Mouse (Mus musculus) midbrain, embryonic 16.5 days (tissue): Measurements from ENCODE around the gene Gpr146. TPM values are rescaled to one million over a fixed set of nuclear protein-coding genes. Genes with fewer than 3 reads are reported as not detected.

ENCODE experiments used
- ATAC-seq: fragments of 200-750 bp; cut with Nextera tagmentation; 2 replicates; pipeline ENCODE4 v1.8.0; 2017; ENCODE audit warnings: moderate TSS enrichment
- H3K27ac ChIP-seq: fragments of 300-500 bp; sonication (generic); 2 replicates; pipeline ENCODE4 v1.5.1; 2014; ENCODE audit warnings: mild to moderate bottlenecking, low read length, mixed read lengths
- H3K27me3 ChIP-seq: fragments of 300-500 bp; sonication (generic); 2 replicates; pipeline ENCODE4 v1.6.1; 2014; ENCODE audit warnings: low read depth, low read length, mixed read lengths; ENCODE audit not compliant: control insufficient read depth, insufficient read depth
- H3K36me3 ChIP-seq: fragments of 300-500 bp; sonication (generic); 2 replicates; pipeline ENCODE4 v1.6.1; 2014; ENCODE audit warnings: mild to moderate bottlenecking, low read length, moderate library complexity, mixed read lengths; ENCODE audit not compliant: control insufficient read depth, insufficient read depth
- H3K4me1 ChIP-seq: fragments of 300-500 bp; sonication (generic); 2 replicates; pipeline ENCODE4 v1.6.1; 2014; ENCODE audit warnings: mild to moderate bottlenecking, low read length, mixed read lengths; ENCODE audit not compliant: control insufficient read depth, insufficient read depth
- H3K4me2 ChIP-seq: fragments of 300-500 bp; sonication (generic); 2 replicates; pipeline ENCODE4 v1.6.1; 2014; ENCODE audit warnings: mild to moderate bottlenecking, low read length, mixed read lengths
- H3K4me3 ChIP-seq: fragments of 300-500 bp; sonication (generic); 2 replicates; pipeline ENCODE4 v1.5.1; 2014; ENCODE audit warnings: low read depth, mild to moderate bottlenecking, low read length, moderate library complexity, mixed read lengths
- H3K9ac ChIP-seq: fragments of 300-500 bp; sonication (generic); 2 replicates; pipeline ENCODE4 v1.6.1; 2014; ENCODE audit warnings: low read depth, low read length, mixed read lengths
- H3K9me3 ChIP-seq: fragments of 300-500 bp; sonication (generic); replicated peaks from 2 replicates; pipeline ENCODE4 v1.6.1; 2014; ENCODE audit warnings: mild to moderate bottlenecking, low read length, mixed read lengths; ENCODE audit not compliant: control insufficient read depth, poor library complexity, severe bottlenecking
- WGBS: fragments of 180-500 bp; shearing (Covaris S2); extraction: QIAGEN DNeasy Blood & Tissue Kit; methylation state at CpG from one replicate; pipeline ENCODE4 v1.1.7; 2014; 5-methylcytosine and 5-hydroxymethylcytosine counted together
- polyA plus RNA-seq: library from polyadenylated mRNA; unstranded; fragments of >200 nt; fragmentation: Nextera tagmentation; extraction: Ambion mirVana; gene quantifications from 2 replicates; pipeline ENCODE4 v1.2.1, GENCODE M21; 2015

The Gpr146 gene
- polyA plus RNA-seq, 1 experiment from 2014 or later: 2.9 TPM

DNA sequence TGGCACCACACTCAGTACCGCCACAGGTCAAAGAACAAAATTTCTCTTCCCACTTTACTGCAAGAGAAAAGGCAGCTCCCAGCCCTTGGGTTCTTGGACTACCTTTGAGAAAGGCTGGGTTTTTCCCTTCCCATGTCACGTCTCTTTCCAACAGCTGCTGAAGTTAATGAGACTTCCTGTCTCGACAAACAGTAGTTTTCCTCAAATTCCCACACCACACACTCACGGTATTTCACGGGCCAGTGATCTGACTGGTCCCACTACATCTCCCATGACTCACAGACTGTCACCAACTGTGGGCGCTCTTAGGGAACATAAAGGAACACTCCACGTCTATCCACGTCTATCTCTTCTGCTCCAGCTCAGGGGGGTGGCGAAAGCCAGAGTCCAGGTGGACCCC lies 47.7 kb downstream of the Gpr146 start:
- no peak for ATAC-seq
- H3K9me3 ChIP-seq: no peaks in the 10 kb centered on the region
- H3K27ac ChIP-seq: no peak overlapping the region
- H3K9ac ChIP-seq: no peak overlapping the region
- peaks cover 19% of the 10 kb centered on the region for H3K4me1 ChIP-seq
- no peaks in the 10 kb centered on the region for H3K36me3 ChIP-seq
- H3K4me2 ChIP-seq: no peak overlapping the region
- no peak overlapping the region for H3K4me3 ChIP-seq
- H3K27me3 ChIP-seq: no peaks in the 10 kb centered on the region
- 78% methylated on average over 9 of the region's 9 CpGs for WGBS

DNA sequence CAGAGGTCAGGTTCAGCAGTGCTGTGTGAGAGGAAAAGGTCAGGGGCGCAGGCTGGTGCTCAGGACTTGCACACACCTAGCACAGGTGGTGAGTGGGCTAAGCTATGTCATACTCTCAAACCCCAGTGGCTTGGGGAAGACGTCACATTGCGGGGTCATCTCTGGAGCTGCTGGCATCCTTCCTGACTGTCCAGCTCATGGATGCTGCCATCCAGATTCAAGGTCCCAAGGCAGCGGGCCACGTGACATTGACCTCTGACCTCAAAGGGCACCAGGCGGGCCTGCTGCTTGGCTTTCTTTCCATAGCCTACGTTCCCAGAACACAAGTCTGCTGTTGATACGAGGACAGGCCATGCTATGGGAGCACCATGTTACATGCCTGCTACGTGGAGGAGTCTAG lies 49.5 kb downstream of the Gpr146 start:
- H3K4me3 ChIP-seq: no peak overlapping the region
- H3K4me1 ChIP-seq: peaks cover 24% of the 10 kb centered on the region
- no peak overlapping the region for H3K4me2 ChIP-seq
- no peak overlapping the region for H3K9ac ChIP-seq
- no peak for ATAC-seq
- H3K27me3 ChIP-seq: no peaks in the 10 kb centered on the region
- WGBS: 86% methylated on average over 9 of the region's 9 CpGs
- H3K9me3 ChIP-seq: no peaks in the 10 kb centered on the region
- H3K27ac ChIP-seq: no peak overlapping the region
- H3K36me3 ChIP-seq: no peaks in the 10 kb centered on the region

GRCm38 (mm10) chr5:139427989-139428388 lies 50.5 kb downstream of the Gpr146 start:
- no peak overlapping the region for H3K4me3 ChIP-seq
- WGBS: 87% methylated on average over 9 of the region's 9 CpGs
- H3K9ac ChIP-seq: no peak overlapping the region
- no peak overlapping the region for H3K27ac ChIP-seq
- no peaks in the 10 kb centered on the region for H3K9me3 ChIP-seq
- H3K27me3 ChIP-seq: no peaks in the 10 kb centered on the region
- no peak overlapping the region for H3K4me2 ChIP-seq
- H3K4me1 ChIP-seq: peaks cover 25% of the 10 kb centered on the region
- no peaks in the 10 kb centered on the region for H3K36me3 ChIP-seq
- no peak for ATAC-seq

GRCm38 (mm10) chr5:139429818-139430341 lies 52.4 kb downstream of the Gpr146 start:
- no peaks in the 10 kb centered on the region for H3K36me3 ChIP-seq
- no peak for ATAC-seq
- no peaks in the 10 kb centered on the region for H3K27me3 ChIP-seq
- peaks cover 31% of the 10 kb centered on the region for H3K4me1 ChIP-seq
- WGBS: 38% methylated on average over 12 of the region's 12 CpGs
- H3K9me3 ChIP-seq: no peaks in the 10 kb centered on the region
- no peak overlapping the region for H3K4me2 ChIP-seq
- peak overlapping the region; percentile 50 for H3K27ac ChIP-seq
- 0 out of 2 replicates have a peak overlapping the region, but pooled peaks have one; percentile 14 for H3K9ac ChIP-seq
- H3K4me3 ChIP-seq: no peak overlapping the region

DNA sequence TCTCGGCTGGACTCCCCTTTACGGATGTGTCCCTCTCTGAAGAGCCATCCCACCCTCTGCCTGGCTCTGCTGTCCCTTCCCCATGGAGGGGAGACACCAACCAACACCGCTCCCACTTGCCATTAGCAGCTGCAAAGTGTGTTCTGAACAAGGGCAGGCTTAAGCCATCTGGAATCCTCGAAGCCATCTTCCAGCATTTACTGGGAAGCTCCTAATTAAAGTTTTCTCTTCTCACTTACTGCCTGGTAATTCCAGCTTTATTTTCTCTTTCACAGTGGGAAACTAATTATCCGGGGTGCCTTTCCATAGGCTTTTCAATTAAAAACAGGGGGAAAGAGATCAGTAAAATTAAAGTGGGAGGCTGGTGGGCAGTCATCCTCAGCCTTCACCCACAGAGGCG lies 54.8 kb downstream of the Gpr146 start:
- ATAC-seq: no peak
- peak overlapping the region; percentile 2 for H3K27ac ChIP-seq
- 31% methylated on average over 6 of the region's 6 CpGs for WGBS
- H3K36me3 ChIP-seq: no peaks in the 10 kb centered on the region
- 0 out of 2 replicates have a peak overlapping the region, but pooled peaks have one; percentile 25 for H3K9ac ChIP-seq
- H3K9me3 ChIP-seq: no peaks in the 10 kb centered on the region
- peaks cover 44% of the 10 kb centered on the region for H3K4me1 ChIP-seq
- no peak overlapping the region for H3K4me3 ChIP-seq
- H3K4me2 ChIP-seq: no peak overlapping the region
- no peaks in the 10 kb centered on the region for H3K27me3 ChIP-seq

DNA sequence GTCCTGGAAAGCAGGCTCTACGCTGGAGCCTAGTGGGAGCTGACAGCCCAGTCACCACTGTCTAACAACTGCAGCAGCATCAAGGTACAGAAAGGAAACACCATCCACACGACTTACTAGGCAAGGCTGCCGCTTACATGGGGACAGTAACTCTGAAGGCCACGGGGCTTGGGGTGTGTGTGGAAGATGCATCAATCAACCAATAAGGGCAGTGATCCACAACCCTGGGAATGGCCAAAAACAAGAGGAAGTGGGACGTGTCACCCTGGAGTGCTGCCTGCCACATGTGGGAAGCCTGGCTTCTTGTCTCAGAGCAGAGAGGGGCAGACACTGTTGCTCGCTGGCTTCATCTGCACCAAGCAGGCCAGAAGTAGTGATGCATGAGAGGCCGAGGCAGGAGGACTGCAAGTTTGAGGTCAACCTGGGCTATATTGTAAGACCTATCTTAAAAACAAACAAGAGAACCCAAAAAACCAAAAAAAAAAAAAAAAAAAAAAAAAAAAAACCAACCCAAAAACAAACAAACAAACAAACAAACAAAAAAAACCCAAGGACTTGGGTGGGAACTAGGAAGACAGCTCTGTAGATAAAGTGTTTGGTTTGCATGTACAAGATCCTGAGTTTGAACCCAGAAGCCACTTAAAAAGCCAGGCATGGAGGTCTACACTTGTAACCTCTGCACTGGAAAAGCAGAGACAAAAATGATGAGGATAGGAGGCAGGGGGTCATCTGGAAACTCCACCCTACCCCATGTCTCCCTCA lies 55.4 kb downstream of the Gpr146 start:
- H3K9me3 ChIP-seq: no peaks in the 10 kb centered on the region
- peak overlapping the region; percentile 2; the same call in 1 of the 2 replicates for H3K27ac ChIP-seq
- H3K4me2 ChIP-seq: no peak overlapping the region
- H3K27me3 ChIP-seq: no peaks in the 10 kb centered on the region
- no peaks in the 10 kb centered on the region for H3K36me3 ChIP-seq
- no peak overlapping the region for H3K9ac ChIP-seq
- H3K4me1 ChIP-seq: peaks cover 44% of the 10 kb centered on the region
- H3K4me3 ChIP-seq: no peak overlapping the region
- ATAC-seq: no peak
- WGBS: 51% methylated on average over 7 of the region's 7 CpGs

GRCm38 (mm10) chr5:139433842-139434568 lies 56.5 kb downstream of the Gpr146 start:
- ATAC-seq: no peak
- Histone ChIP-seq H3K4me2 (no peak overlapping the region), H3K9me3 (no peaks in the 10 kb centered on the region), H3K4me1 (peaks cover 49% of the 10 kb centered on the region), H3K4me3 (no peak overlapping the region), H3K27me3 (no peaks in the 10 kb centered on the region), H3K9ac (no peak overlapping the region), H3K36me3 (no peaks in the 10 kb centered on the region), H3K27ac (peak overlapping the region; percentile 78)
- 76% methylated on average over 9 of the region's 9 CpGs for WGBS

DNA sequence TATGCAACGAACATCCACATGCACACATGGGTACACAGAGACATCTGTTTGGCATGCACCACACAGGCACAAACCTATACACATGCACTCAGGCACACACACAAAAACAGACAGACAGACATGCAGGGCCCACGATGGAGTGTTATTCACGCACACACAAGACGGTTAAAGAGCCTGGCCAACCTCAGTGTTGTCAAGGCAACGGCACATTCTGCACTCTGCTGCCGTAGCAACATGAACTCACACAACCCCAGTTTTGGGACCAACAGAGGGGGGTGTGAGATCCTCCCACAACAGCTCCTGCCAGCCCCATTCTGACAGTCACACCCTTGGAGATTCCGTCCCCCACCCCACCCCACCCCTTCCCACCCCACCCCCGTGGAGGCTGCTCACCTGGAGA lies 57.4 kb downstream of the Gpr146 start:
- peak overlapping the region; percentile 78 for H3K27ac ChIP-seq
- H3K4me1 ChIP-seq: peaks cover 45% of the 10 kb centered on the region
- H3K36me3 ChIP-seq: no peaks in the 10 kb centered on the region
- H3K9me3 ChIP-seq: no peaks in the 10 kb centered on the region
- ATAC-seq: peak; percentile 84
- WGBS: 8% methylated on average over 8 of the region's 8 CpGs
- H3K27me3 ChIP-seq: no peaks in the 10 kb centered on the region
- H3K4me2 ChIP-seq: peak overlapping the region; percentile 34
- 0 out of 2 replicates have a peak overlapping the region, but pooled peaks have one; percentile 31 for H3K9ac ChIP-seq
- no peak overlapping the region for H3K4me3 ChIP-seq

DNA sequence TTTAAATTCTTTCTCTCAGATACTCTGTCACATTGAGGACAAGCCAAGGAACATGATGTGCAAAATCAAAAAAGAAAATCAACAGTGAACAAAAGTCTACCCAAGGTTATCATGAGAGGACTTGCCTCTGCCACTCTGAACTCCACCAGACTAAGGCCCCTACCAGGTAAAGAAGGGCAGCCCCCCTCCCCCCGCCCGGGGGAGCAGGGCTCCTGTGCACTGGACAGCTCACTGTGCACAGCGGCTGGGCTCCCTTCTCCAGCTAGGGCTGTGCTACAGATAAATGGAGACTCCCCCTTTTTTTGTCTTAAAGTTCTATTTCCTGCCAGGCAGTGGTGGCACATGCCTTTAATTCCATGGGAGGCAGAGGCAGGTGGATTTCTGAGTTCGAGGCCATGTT lies 60.3 kb downstream of the Gpr146 start:
- H3K4me1 ChIP-seq: peaks cover 27% of the 10 kb centered on the region
- H3K27me3 ChIP-seq: no peaks in the 10 kb centered on the region
- no peak overlapping the region for H3K9ac ChIP-seq
- H3K36me3 ChIP-seq: no peaks in the 10 kb centered on the region
- no peaks in the 10 kb centered on the region for H3K9me3 ChIP-seq
- no peak overlapping the region for H3K4me2 ChIP-seq
- H3K27ac ChIP-seq: no peak overlapping the region
- no peak overlapping the region for H3K4me3 ChIP-seq
- ATAC-seq: no peak
- 96% methylated on average over 4 of the region's 4 CpGs for WGBS
